Mouse (Mus musculus): Measurements from ENCODE around the gene Pi16.
A peak's percentile ranks its signal among the peaks of the same experiment; 100 is the strongest.

Pi16 gene

DNA sequence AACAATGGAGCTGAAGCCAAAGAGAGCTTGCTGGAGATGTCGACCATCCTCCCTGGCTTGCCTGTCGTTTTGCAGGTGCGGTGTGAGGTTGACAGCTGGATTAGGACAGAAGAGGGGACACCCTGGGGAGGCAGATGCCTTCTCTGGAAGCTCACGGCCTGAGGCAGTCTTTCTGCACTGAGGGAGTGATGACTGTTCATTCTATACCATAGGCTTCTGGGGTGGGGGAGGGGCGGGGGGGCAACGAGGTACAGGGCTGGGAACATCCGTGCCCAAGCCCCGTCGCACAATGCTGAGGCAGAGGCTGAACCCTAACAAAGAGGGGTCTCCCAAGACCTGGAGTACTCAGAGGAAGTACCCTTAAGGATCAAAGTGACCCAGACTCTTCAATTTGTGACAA, 39.4 kb downstream of the Pi16 start:
- DNase-seq (ENCODE audit: low spot score), result no peak

DNA sequence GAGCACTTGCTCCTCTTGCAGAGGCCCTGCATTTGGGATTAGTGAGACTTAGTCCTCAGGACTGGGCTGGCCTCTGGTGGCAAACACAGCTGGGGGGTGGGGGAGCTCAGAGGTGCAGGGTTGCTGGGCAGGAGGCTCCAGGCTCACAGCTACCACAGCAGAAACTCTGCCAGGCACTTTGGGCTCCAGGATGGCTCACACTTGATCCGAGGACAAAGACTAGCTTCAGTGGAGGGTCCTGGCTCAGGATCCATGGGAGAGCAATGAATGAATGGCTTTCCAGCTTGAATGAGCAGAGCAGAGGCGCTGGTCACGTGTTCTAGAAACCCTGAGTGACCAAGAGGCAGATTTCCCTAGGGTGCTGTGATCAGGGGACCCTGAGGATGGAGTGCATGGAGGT, 41.4 kb downstream of the Pi16 start:
- no peak for DNase-seq (ENCODE audit: low spot score)

DNA sequence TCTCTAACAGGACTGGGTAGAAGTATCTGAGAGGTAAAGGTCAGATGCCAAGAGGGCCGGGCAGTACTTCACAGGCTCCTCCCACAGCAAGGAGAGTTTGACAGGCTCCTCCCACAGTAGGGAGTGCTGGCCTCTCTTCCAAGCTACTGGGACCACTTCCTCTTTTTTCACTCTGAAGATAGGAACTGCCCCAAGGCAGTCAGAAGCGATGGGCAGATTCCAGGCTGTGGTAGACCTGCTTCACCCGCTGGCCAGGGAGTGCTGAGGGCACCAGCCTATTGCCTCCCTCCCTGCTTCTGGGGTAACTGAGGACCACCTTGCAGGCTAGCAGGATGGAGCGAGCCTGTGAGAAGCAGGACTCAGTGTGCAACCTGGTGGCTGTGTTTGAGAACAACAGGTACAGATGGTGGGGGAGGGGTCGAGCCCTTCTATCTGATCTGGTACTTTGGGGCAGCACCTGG, 43.3 kb downstream of the Pi16 start, which contains the start of gene Fgd2:
TSS of gene Fgd2 (plus strand) at position 154 of the 461 bp plus-strand sequence.
- no peak for DNase-seq (ENCODE audit: low spot score)

GRCm38 (mm10) chr17:29361982-29362691, 44.7 kb downstream of the Pi16 start:
- DNase-seq (ENCODE audit: low spot score), result no peak

DNA sequence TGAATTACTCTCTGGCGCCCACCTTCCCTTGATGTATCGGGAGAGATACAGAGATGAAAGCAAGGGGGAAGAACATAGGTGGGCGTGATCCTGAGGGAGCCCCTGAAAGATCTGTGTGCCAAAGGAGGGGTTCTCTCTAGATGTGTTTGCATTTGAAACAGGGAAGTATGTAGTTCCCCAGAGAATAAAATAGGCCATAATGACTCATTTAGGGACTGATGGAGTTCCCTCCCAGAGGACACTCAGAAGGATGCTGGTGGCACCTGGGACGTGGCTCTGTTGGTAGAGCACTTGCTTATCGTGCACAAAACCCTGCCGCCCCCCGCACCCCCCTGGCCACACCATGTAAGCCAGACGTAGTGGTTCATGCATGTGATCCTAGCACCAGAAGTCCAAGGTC, 45.6 kb downstream of the Pi16 start:
- no peak for DNase-seq (ENCODE audit: low spot score)

- no peak for DNase-seq (ENCODE audit: low spot score)
Observed at GRCm38 (mm10) chr17:29365105-29365621, 47.7 kb downstream of the Pi16 start.

DNA sequence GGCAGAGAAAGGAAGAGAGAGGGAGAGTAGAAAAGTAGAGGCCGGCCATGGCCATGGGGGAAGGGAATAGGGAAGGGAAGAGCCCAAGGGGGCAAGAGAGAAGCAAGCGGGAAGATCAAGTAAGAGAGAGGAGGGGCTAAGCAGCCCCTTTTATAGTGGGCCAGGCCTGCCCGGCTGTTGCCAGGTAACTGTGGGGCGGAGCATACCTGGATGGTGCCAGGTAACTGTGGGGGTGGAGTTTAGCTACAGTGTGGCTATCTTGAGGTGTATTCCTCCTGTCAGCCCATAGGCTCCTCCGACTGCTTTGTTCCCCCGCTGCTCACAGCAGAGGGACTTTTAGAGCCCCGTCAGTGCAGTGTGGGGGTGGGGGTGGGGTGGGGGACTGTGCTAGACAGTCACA, 51.2 kb downstream of the Pi16 start:
- no peak for DNase-seq (ENCODE audit: low spot score)

DNA sequence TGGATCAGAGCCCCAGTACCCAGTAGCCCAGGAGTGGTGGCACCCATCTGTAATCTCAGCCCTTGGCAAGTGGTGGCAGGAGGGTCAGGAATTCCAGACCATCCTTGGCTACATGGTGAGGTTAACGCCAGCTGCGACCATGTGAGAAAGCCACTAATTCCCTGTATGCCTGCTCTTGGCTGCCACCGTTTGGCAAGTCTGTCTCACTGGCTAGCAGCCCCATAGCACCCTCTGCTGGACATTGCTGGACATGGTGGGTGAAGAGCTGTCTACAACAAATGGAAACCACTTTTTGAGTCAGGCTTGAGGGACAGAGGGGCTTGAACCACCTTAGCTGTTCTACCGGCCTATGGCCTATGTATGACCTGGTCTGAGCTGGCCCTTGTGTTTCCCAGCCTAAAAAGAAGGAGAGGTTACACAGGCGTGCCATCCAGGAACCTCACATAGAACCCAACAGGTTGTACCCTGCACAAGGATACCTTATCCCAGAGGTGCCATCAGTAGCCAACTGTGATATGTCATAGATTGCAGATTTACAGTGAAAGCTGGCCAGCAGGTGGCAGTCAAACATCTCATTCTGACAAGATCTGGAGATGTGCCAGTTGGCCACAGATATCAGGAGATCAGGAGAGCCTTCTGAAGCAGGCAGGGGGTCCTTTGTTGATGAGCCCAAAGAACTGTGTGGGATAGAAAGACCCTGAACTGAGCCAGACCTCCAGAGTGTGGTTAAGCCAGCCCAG, 53.7 kb downstream of the Pi16 start:
- DNase-seq (ENCODE audit: low spot score), result peak; percentile 95

GRCm38 (mm10) chr17:29375871-29376270, 58.4 kb downstream of the Pi16 start:
- no peak for DNase-seq (ENCODE audit: low spot score)

GRCm38 (mm10) chr17:29378056-29378455, 60.6 kb downstream of the Pi16 start:
- DNase-seq (ENCODE audit: low spot score), result no peak

Measured in layer of hippocampus, adult 11-12 months (tissue).